Mouse (Mus musculus) olfactory bulb, adult 2 months (tissue): ENCODE results near the gene Hibadh.

Experiments
- CTCF ChIP-seq: fragments of 200-500 bp; IDR thresholded peaks from 2 replicates; pipeline ENCODE4 v1.5.1; 2012; ENCODE audit warnings: low read depth, mild to moderate bottlenecking, low read length, moderate library complexity; ENCODE audit not compliant: insufficient read depth
- POLR2A ChIP-seq: fragments of 200-500 bp; IDR thresholded peaks from 2 replicates; pipeline ENCODE4 v1.6.1; 2012; ENCODE audit warnings: mild to moderate bottlenecking, low read depth, low read length, moderate library complexity; ENCODE audit not compliant: insufficient read depth

- TF ChIP-seq CTCF (no peak), POLR2A (no peak)
Measured at GRCm38 (mm10) chr6:52673706-52674105, 33.5 kb upstream of the Hibadh start.
